Mouse (Mus musculus) embryonic facial prominence, embryonic 11.5 days (tissue): ENCODE results near the gene Nsl1. TPM values are rescaled to one million over a fixed set of nuclear protein-coding genes. Genes with fewer than 3 reads are reported as not detected.

Source experiments
- ATAC-seq: fragments of 200-750 bp; cut with Nextera tagmentation; replicated peaks from 2 replicates; pipeline ENCODE4 v1.8.0; 2017; ENCODE audit warnings: low read depth; ENCODE audit not compliant: insufficient number of reproducible peaks, low FRiP score, low TSS enrichment
- DNase-seq: peaks from one replicate; pipeline ENCODE4 v3.0.0-alpha.2; 2015; ENCODE audit warnings: low spot score
- H3K27ac ChIP-seq: fragments of 300-500 bp; sonication (generic); replicated peaks from 2 replicates; pipeline ENCODE4 v1.5.1; 2014; ENCODE audit warnings: mild to moderate bottlenecking, low read depth, low read length, control low read depth
- H3K27me3 ChIP-seq: fragments of 300-500 bp; sonication (generic); 2 replicates; pipeline ENCODE4 v1.6.1; 2014; ENCODE audit warnings: mild to moderate bottlenecking, low read length, moderate library complexity, mixed read lengths; ENCODE audit not compliant: control insufficient read depth, insufficient read depth
- H3K36me3 ChIP-seq: fragments of 300-500 bp; sonication (generic); replicated peaks from 2 replicates; pipeline ENCODE4 v1.6.1; 2014; ENCODE audit warnings: low read depth, mild to moderate bottlenecking, low read length, moderate library complexity, mixed read lengths; ENCODE audit not compliant: control insufficient read depth, insufficient read depth
- H3K4me1 ChIP-seq: fragments of 300-500 bp; sonication (generic); 2 replicates; pipeline ENCODE4 v1.6.1; 2014; ENCODE audit warnings: low read length, mixed read lengths; ENCODE audit not compliant: control insufficient read depth, insufficient read depth
- H3K4me2 ChIP-seq: fragments of 300-500 bp; sonication (generic); 2 replicates; pipeline ENCODE4 v1.6.1; 2014; ENCODE audit warnings: low read depth, mild to moderate bottlenecking, control low read depth, low read length, moderate library complexity
- H3K4me3 ChIP-seq: fragments of 300-500 bp; sonication (generic); 2 replicates; pipeline ENCODE4 v1.5.1; 2014; ENCODE audit warnings: low read depth, low read length, control low read depth
- H3K9ac ChIP-seq: fragments of 300-500 bp; sonication (generic); replicated peaks from 2 replicates; pipeline ENCODE4 v1.6.1; 2014; ENCODE audit warnings: mild to moderate bottlenecking, control low read depth, low read length
- H3K9me3 ChIP-seq: fragments of 300-500 bp; sonication (generic); replicated peaks from 2 replicates; pipeline ENCODE4 v1.6.1; 2016; ENCODE audit warnings: mild to moderate bottlenecking, low read length, inconsistent platforms, mixed read lengths; ENCODE audit not compliant: control insufficient read depth
- WGBS: fragments of 180-500 bp; shearing (Covaris S2); extraction: QIAGEN DNeasy Blood & Tissue Kit; methylation state at CpG from one replicate; pipeline ENCODE4 v1.1.7; 2014; 5-methylcytosine and 5-hydroxymethylcytosine counted together
- polyA plus RNA-seq: library from polyadenylated mRNA; unstranded; fragments of >200 nt; fragmentation: Nextera tagmentation; extraction: Ambion mirVana; gene quantifications from 2 replicates; pipeline ENCODE4 v1.2.1, GENCODE M21; 2014

Nsl1 gene
- polyA plus RNA-seq, 1 experiment from 2014 or later = 23.4 TPM

DNA sequence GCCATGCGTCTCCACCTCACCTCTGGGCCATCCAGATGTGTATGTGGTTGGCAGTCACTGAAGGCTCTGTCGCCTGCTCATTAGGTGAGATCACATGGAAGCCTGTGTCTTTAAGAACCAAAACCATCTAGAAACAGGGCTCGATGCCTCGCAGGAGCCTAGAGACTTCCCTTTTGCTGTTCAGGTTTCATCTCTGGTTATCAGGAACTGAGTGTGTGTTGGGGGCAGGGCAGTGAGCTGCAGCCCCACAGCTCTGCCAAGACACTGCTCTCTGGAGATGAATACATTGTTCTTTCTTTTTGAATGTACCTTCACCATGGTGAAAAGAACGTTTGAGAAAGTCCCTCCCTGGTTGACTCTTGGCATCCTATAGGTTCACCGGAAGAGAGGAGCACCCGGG, 52.1 kb downstream of the Nsl1 start:
- 76% methylated on average over 7 of the region's 7 CpGs for WGBS
- no peak overlapping the region for H3K9ac ChIP-seq
- H3K4me2 ChIP-seq = no peak overlapping the region

DNA sequence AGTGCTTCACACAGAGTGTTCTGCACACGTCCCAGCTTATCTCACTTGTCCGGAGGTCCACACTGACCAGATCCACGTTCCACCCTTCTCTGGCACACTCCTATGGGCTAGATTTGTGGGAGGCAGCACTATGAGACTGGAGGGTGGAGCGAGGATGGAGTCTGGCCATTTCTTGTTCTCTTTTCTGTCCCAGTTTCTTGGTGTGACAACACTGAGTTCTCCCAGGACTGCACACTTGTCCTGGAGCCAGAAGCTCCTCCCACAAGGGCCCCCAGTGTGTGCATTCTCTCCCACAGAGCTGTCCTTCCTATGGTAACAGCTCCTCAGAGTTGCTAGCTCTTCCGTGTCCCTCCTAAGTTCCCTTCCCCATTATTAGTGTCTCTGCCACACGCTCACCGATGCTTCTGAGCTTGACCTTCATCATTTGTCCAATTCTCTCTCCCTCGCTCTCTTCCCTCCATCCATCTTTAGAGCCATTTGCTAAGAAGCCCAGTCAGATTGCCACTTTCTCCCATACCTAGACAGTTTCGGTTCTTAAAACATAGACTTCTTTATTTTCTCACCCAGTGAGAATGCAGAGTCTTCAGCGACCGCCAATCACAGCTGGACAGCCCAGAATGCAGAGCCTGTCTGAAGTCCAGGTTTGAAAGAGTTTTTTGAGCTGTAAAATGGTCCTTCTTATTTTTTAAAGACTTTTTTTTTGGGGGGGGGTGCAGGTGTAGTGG, 52.9 kb downstream of the Nsl1 start:
- Histone ChIP-seq H3K4me3 (no peak overlapping the region), H3K4me2 (no peak overlapping the region), H3K27me3 (no peaks in the 10 kb centered on the region), H3K9me3 (no peaks in the 10 kb centered on the region), H3K27ac (no peak overlapping the region), H3K4me1 (no peaks in the 10 kb centered on the region), H3K36me3 (no peaks in the 10 kb centered on the region), H3K9ac (no peak overlapping the region)
- DNase-seq = no peak
- WGBS = 86% methylated on average over 11 of the region's 11 CpGs
- no peak for ATAC-seq

More for the DNA sequence above, 52.1 kb downstream of the Nsl1 start:
- Histone ChIP-seq H3K9me3 (no peaks in the 10 kb centered on the region), H3K27ac (no peak overlapping the region), H3K4me3 (no peak overlapping the region), H3K27me3 (no peaks in the 10 kb centered on the region), H3K36me3 (no peaks in the 10 kb centered on the region), H3K4me1 (no peaks in the 10 kb centered on the region)
- ATAC-seq = no peak
- DNase-seq = no peak

- H3K27me3 ChIP-seq = no peaks in the 10 kb centered on the region
- DNase-seq (no peak), ATAC-seq (no peak)
- H3K9ac ChIP-seq = no peak overlapping the region
- H3K27ac ChIP-seq = no peak overlapping the region
- H3K4me2 ChIP-seq = no peak overlapping the region
- H3K9me3 ChIP-seq = no peaks in the 10 kb centered on the region
- WGBS = 77% methylated on average over 3 of the region's 3 CpGs
- no peaks in the 10 kb centered on the region for H3K36me3 ChIP-seq
- H3K4me3 ChIP-seq = no peak overlapping the region
- H3K4me1 ChIP-seq = peaks cover 2% of the 10 kb centered on the region; the same call in 1 of the 2 replicates
These were observed 59.9 kb downstream of the Nsl1 start for GRCm38 (mm10) chr1:191122744-191123143.

- ATAC-seq (no peak), DNase-seq (no peak)
- no peaks in the 10 kb centered on the region for H3K9me3 ChIP-seq
- no peak overlapping the region for H3K27ac ChIP-seq
- 92% methylated on average over 2 of the region's 2 CpGs for WGBS
- H3K27me3 ChIP-seq = no peaks in the 10 kb centered on the region
- H3K4me2 ChIP-seq = no peak overlapping the region
- no peaks in the 10 kb centered on the region for H3K36me3 ChIP-seq
- no peak overlapping the region for H3K4me3 ChIP-seq
- peaks cover 2% of the 10 kb centered on the region; the same call in 1 of the 2 replicates for H3K4me1 ChIP-seq
- H3K9ac ChIP-seq = no peak overlapping the region
These were observed 60.9 kb downstream of the Nsl1 start for GRCm38 (mm10) chr1:191123696-191124095.

GRCm38 (mm10) chr1:191124288-191124687, 61.5 kb downstream of the Nsl1 start:
- WGBS = 67% methylated on average over 4 of the region's 4 CpGs
- Histone ChIP-seq H3K27me3 (no peaks in the 10 kb centered on the region), H3K9me3 (no peaks in the 10 kb centered on the region), H3K4me1 (peaks cover 2% of the 10 kb centered on the region; the same call in 1 of the 2 replicates), H3K36me3 (no peaks in the 10 kb centered on the region), H3K9ac (no peak overlapping the region), H3K4me2 (no peak overlapping the region), H3K27ac (no peak overlapping the region), H3K4me3 (no peak overlapping the region)
- ATAC-seq (no peak), DNase-seq (no peak)

- Histone ChIP-seq H3K4me3 (peak overlapping the region; percentile 17; the same call in 1 of the 2 replicates), H3K27me3 (no peaks in the 10 kb centered on the region), H3K4me1 (peaks cover 2% of the 10 kb centered on the region; the same call in 1 of the 2 replicates), H3K9me3 (no peaks in the 10 kb centered on the region), H3K9ac (peak overlapping the region; percentile 47), H3K4me2 (peak overlapping the region; percentile 51), H3K36me3 (no peaks in the 10 kb centered on the region), H3K27ac (no peak overlapping the region)
- WGBS = 17% methylated on average over 38 of the region's 38 CpGs
- peak; percentile 78 for ATAC-seq
- DNase-seq = peak; percentile 79
These were observed 63.2 kb downstream of the Nsl1 start for GRCm38 (mm10) chr1:191125811-191126638.

- Histone ChIP-seq H3K4me2 (no peak overlapping the region), H3K36me3 (no peaks in the 10 kb centered on the region), H3K27me3 (no peaks in the 10 kb centered on the region; the same call in 1 of the 2 replicates), H3K4me1 (no peaks in the 10 kb centered on the region), H3K27ac (no peak overlapping the region), H3K9me3 (no peaks in the 10 kb centered on the region), H3K4me3 (no peak overlapping the region), H3K9ac (no peak overlapping the region)
- ATAC-seq (no peak), DNase-seq (no peak)
- 86% methylated on average over 2 of the region's 2 CpGs for WGBS
These were observed 68.9 kb downstream of the Nsl1 start for GRCm38 (mm10) chr1:191131692-191132091.

GRCm38 (mm10) chr1:191132240-191132639, 69.4 kb downstream of the Nsl1 start:
- Histone ChIP-seq H3K27ac (no peak overlapping the region), H3K36me3 (no peaks in the 10 kb centered on the region), H3K4me1 (no peaks in the 10 kb centered on the region), H3K4me3 (no peak overlapping the region), H3K9me3 (no peaks in the 10 kb centered on the region), H3K9ac (no peak overlapping the region), H3K4me2 (no peak overlapping the region), H3K27me3 (no peaks in the 10 kb centered on the region; the same call in 1 of the 2 replicates)
- WGBS = 79% methylated on average over 5 of the region's 5 CpGs
- no peak for ATAC-seq
- DNase-seq = no peak
